8 mouse cellular contexts compared by ENCODE assay signal in the genomic region with DNA sequence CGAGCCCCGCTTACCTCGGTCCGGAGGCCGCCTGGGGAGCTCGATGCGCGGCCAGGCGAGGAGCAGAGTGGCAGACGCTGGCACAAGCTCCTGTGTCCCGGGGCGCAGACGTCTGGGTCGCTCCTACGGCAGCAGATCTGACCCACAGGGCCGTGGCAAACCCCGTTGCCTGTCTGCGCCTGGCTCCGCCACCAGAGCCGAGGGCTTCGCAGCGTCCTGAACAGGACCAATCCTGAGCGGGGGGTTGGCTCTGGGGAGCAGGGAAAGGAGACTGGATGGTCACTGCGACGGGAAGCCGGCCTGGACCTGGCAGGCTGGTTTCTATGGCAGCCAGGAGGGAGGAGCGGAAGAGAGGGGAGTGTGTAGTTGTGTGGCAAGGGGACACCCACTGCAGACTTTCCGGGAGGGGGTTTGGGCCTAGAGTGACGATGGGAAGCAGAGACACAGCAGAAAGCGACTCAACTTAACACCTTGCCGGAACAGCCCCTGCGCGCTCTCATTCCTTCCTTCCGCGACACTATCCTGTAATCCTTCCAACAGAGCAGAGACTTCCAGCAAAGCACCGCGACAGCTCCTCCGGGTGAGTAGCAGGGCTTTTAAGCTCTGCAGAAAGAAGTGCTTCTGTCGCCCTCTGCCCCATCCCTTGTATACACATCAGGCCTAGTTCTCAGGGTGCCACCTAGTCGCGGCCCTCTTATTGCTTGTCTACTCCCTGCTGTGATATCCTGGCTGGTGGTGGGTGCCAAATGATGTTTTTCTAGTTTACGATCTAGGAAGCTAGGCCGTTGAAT. TPM values are rescaled to one million over a fixed set of nuclear protein-coding genes. Genes with fewer than 3 reads are reported as not detected.
DNase-seq lines count a peak whose midpoint lies in the region; ATAC-seq lines count a peak whose summit lies in the region.

A gene (minus strand): TSS at position 202 of the 791 bp plus-strand sequence.

- peak; percentile 83 for DNase-seq in NIH3T3 (ENCODE audit: low read depth)
- peak; percentile 89 to 91 for DNase-seq in cerebellum, postnatal 14 days
- DNase-seq in frontal cortex, postnatal 25 days (ENCODE audit: low spot score in 2 of 2) = peak; percentile 67 to 74
- peak; percentile 80 to 86 for DNase-seq in layer of hippocampus, postnatal 36 days
- DNase-seq in lung, postnatal 14 days = peak; percentile 77
- peak; percentile 71 for DNase-seq in retina, adult 2 months (ENCODE audit: low read depth, low spot score)
- DNase-seq in thymus, postnatal 25 days = peak; percentile 81

- peak within 1 kb of the TSS; percentile 92 for H3K4me2 ChIP-seq in hindbrain, embryonic 13.5 days

- H3K36me3 ChIP-seq in hindbrain, embryonic 13.5 days = peaks cover 2% of the 10 kb centered on the region

- no peaks in the 10 kb centered on the region for H3K27me3 ChIP-seq in hindbrain, embryonic 13.5 days

- H3K4me3 ChIP-seq in hindbrain, embryonic 13.5 days = peak within 1 kb of the TSS; percentile 66

- peak; percentile 92 for ATAC-seq in hindbrain, embryonic 13.5 days (ENCODE audit: low FRiP score)

- 1% methylated on average over 43 of the region's 43 CpGs for WGBS in hindbrain, embryonic 13.5 days

- H3K27ac ChIP-seq in hindbrain, embryonic 13.5 days = peak within 1 kb of the TSS; percentile 78

- H3K4me1 ChIP-seq in hindbrain, embryonic 13.5 days (replicated peaks) = peaks cover 22% of the 10 kb centered on the region

- peak within 1 kb of the TSS; percentile 86 for H3K9ac ChIP-seq in hindbrain, embryonic 13.5 days

- H3K9me3 ChIP-seq in hindbrain, embryonic 13.5 days = no peaks in the 10 kb centered on the region

RNA-seq across cellular contexts. Expression of the gene that starts here (rescaled TPM):
- polyA plus RNA-seq in hindbrain, embryonic 13.5 days (2015; fragmentation: Nextera tagmentation; extraction: Ambion mirVana) = 3.0 and 3.7 TPM in 2 replicates
- total RNA-seq in layer of hippocampus, postnatal 36 days (2021) = 10 to 100 TPM; 12.6 to 14.5 TPM

Comparison
In these comparisons a context has a peak if more than half of its experiments do, and no peak if none do; other contexts are left out.
1. Peak in every context shown above with its lines: DNase-seq, ATAC-seq, H3K4me3 ChIP-seq and H3K27ac ChIP-seq.